Mouse (Mus musculus): ENCODE data around the gene Plxnd1.

Plxnd1 gene

GRCm38 (mm10) chr6:115975606-115976005 lies 19.2 kb downstream of the Plxnd1 start:
- no peak for DNase-seq

GRCm38 (mm10) chr6:115973881-115974662 lies 20.7 kb downstream of the Plxnd1 start:
- DNase-seq = no peak

- no peak for DNase-seq
These were observed 21.5 kb downstream of the Plxnd1 start for GRCm38 (mm10) chr6:115973139-115973875.

GRCm38 (mm10) chr6:115972083-115972764 lies 22.6 kb downstream of the Plxnd1 start:
- DNase-seq = no peak

- DNase-seq = peak; percentile 52
These were observed 23.3 kb downstream of the Plxnd1 start for GRCm38 (mm10) chr6:115971273-115972060.

- no peak for DNase-seq
These were observed 24.9 kb downstream of the Plxnd1 start for GRCm38 (mm10) chr6:115969952-115970351.

- no peak for DNase-seq
These were observed 25.7 kb downstream of the Plxnd1 start for GRCm38 (mm10) chr6:115969103-115969502.

- DNase-seq = no peak
These were observed 26.1 kb downstream of the Plxnd1 start for GRCm38 (mm10) chr6:115968700-115969099.

- no peak for DNase-seq
These were observed 26.7 kb downstream of the Plxnd1 start for GRCm38 (mm10) chr6:115968086-115968485.

GRCm38 (mm10) chr6:115967291-115967880 lies 27.4 kb downstream of the Plxnd1 start:
- no peak for DNase-seq

GRCm38 (mm10) chr6:115966227-115966966 lies 28.4 kb downstream of the Plxnd1 start:
- no peak for DNase-seq

- no peak for DNase-seq
These were observed 31.1 kb downstream of the Plxnd1 start for GRCm38 (mm10) chr6:115963656-115964055.

GRCm38 (mm10) chr6:115962439-115963085 lies 32.2 kb downstream of the Plxnd1 start:
- no peak for DNase-seq

GRCm38 (mm10) chr6:115961743-115962142 lies 33.1 kb downstream of the Plxnd1 start:
- no peak for DNase-seq

- DNase-seq = no peak
These were observed 34.5 kb downstream of the Plxnd1 start for GRCm38 (mm10) chr6:115960322-115960721.

- DNase-seq = peak; percentile 87
These were observed 35.6 kb downstream of the Plxnd1 start for GRCm38 (mm10) chr6:115959151-115959691.

- no peak for DNase-seq
These were observed 36.4 kb downstream of the Plxnd1 start for GRCm38 (mm10) chr6:115958445-115958844.

GRCm38 (mm10) chr6:115957681-115958080 lies 37.1 kb downstream of the Plxnd1 start:
- no peak for DNase-seq

- DNase-seq = peak; percentile 79
These were observed 37.7 kb downstream of the Plxnd1 start for GRCm38 (mm10) chr6:115956922-115957601.

- no peak for DNase-seq
These were observed 38.3 kb downstream of the Plxnd1 start for GRCm38 (mm10) chr6:115956418-115956921.
